Mouse (Mus musculus): Measurements from ENCODE around the gene Ptafr. TPM values are rescaled to one million over a fixed set of nuclear protein-coding genes. Genes with fewer than 3 reads are reported as not detected.

Gene Ptafr
- polyA plus RNA-seq, 1 experiment from 2014 or later = 0.31 TPM

- H3K9ac ChIP-seq (ENCODE audit: low read length) = no peak overlapping the region
- H3K27me3 ChIP-seq (ENCODE audit: control insufficient read depth, insufficient read depth, low read length) = no peaks in the 10 kb centered on the region
- H3K4me1 ChIP-seq (ENCODE audit: control insufficient read depth, insufficient read depth, low read length) = no peaks in the 10 kb centered on the region
- no peak overlapping the region for H3K27ac ChIP-seq (ENCODE audit: low read depth, low read length)
- H3K4me2 ChIP-seq = no peak overlapping the region
- peaks cover 2% of the 10 kb centered on the region; the same call in 1 of the 2 replicates for H3K9me3 ChIP-seq (ENCODE audit: control insufficient read depth, low read length)
- no peaks in the 10 kb centered on the region for H3K36me3 ChIP-seq (ENCODE audit: control insufficient read depth, insufficient read depth, low read length)
- ATAC-seq (ENCODE audit: low FRiP score) = no peak
- no peak overlapping the region for H3K4me3 ChIP-seq (ENCODE audit: low read depth, low read length)
- 85% methylated on average over 9 of the region's 9 CpGs for WGBS
- DNase-seq (ENCODE audit: low spot score, missing footprints) = no peak
Measured at GRCm38 (mm10) chr4:132571190-132571589, 7.3 kb downstream of the Ptafr start.

- Histone ChIP-seq H3K4me3 (ENCODE audit: low read depth, low read length) (no peak overlapping the region), H3K4me2 (no peak overlapping the region), H3K27me3 (ENCODE audit: control insufficient read depth, insufficient read depth, low read length) (no peaks in the 10 kb centered on the region), H3K27ac (ENCODE audit: low read depth, low read length) (no peak overlapping the region), H3K4me1 (ENCODE audit: control insufficient read depth, insufficient read depth, low read length) (no peaks in the 10 kb centered on the region), H3K36me3 (ENCODE audit: control insufficient read depth, insufficient read depth, low read length) (no peaks in the 10 kb centered on the region), H3K9ac (ENCODE audit: low read length) (no peak overlapping the region), H3K9me3 (ENCODE audit: control insufficient read depth, low read length) (peaks cover 2% of the 10 kb centered on the region; the same call in 1 of the 2 replicates)
- ATAC-seq (ENCODE audit: low FRiP score) = no peak
- WGBS = 80% methylated on average over 11 of the region's 11 CpGs
- no peak for DNase-seq (ENCODE audit: low spot score, missing footprints)
Measured at GRCm38 (mm10) chr4:132573327-132573726, 9.5 kb downstream of the Ptafr start.

- no peak overlapping the region for H3K9ac ChIP-seq (ENCODE audit: low read length)
- no peaks in the 10 kb centered on the region for H3K36me3 ChIP-seq (ENCODE audit: control insufficient read depth, insufficient read depth, low read length)
- 95% methylated on average over 1 of the region's 1 CpGs for WGBS
- H3K27me3 ChIP-seq (ENCODE audit: control insufficient read depth, insufficient read depth, low read length) = no peaks in the 10 kb centered on the region
- H3K4me3 ChIP-seq (ENCODE audit: low read depth, low read length) = no peak overlapping the region
- no peak for DNase-seq (ENCODE audit: low spot score, missing footprints)
- H3K9me3 ChIP-seq (ENCODE audit: control insufficient read depth, low read length) = no peaks in the 10 kb centered on the region
- no peak for ATAC-seq (ENCODE audit: low FRiP score)
- no peaks in the 10 kb centered on the region for H3K4me1 ChIP-seq (ENCODE audit: control insufficient read depth, insufficient read depth, low read length)
- no peak overlapping the region for H3K4me2 ChIP-seq
- no peak overlapping the region for H3K27ac ChIP-seq (ENCODE audit: low read depth, low read length)
Measured at GRCm38 (mm10) chr4:132574809-132575347, 11.0 kb downstream of the Ptafr start.

- no peak overlapping the region for H3K4me2 ChIP-seq
- H3K27ac ChIP-seq (ENCODE audit: low read depth, low read length) = no peak overlapping the region
- H3K9me3 ChIP-seq (ENCODE audit: control insufficient read depth, low read length) = no peaks in the 10 kb centered on the region
- no peaks in the 10 kb centered on the region for H3K27me3 ChIP-seq (ENCODE audit: control insufficient read depth, insufficient read depth, low read length)
- WGBS = 68% methylated on average over 3 of the region's 3 CpGs
- no peaks in the 10 kb centered on the region for H3K4me1 ChIP-seq (ENCODE audit: control insufficient read depth, insufficient read depth, low read length)
- no peak for ATAC-seq (ENCODE audit: low FRiP score)
- no peak for DNase-seq (ENCODE audit: low spot score, missing footprints)
- no peak overlapping the region for H3K4me3 ChIP-seq (ENCODE audit: low read depth, low read length)
- no peak overlapping the region for H3K9ac ChIP-seq (ENCODE audit: low read length)
- H3K36me3 ChIP-seq (ENCODE audit: control insufficient read depth, insufficient read depth, low read length) = no peaks in the 10 kb centered on the region
Measured at GRCm38 (mm10) chr4:132583781-132584180, 19.9 kb downstream of the Ptafr start.

DNA sequence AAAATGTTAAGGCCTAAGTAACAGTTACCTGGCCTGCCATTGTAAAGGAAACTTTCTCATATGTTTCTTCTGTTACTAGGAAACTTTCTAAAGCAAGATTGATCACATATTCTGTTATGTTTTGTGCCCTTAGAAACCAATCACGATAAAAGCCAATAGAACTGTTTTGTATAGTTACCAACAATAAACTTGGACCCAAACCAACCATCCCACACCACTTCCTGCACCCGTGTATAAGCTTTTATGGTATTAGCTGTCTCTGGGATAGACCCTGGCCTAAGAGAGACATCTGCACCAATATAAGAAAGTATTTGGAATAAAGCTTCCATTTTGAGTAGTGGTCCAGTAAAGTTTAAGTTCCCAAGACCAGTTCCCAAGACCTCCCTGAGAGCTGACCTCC, 21.1 kb downstream of the Ptafr start:
- H3K9ac ChIP-seq (ENCODE audit: low read length) = no peak overlapping the region
- no peaks in the 10 kb centered on the region for H3K27me3 ChIP-seq (ENCODE audit: control insufficient read depth, insufficient read depth, low read length)
- no peak for DNase-seq (ENCODE audit: low spot score, missing footprints)
- H3K4me3 ChIP-seq (ENCODE audit: low read depth, low read length) = no peak overlapping the region
- H3K4me2 ChIP-seq = no peak overlapping the region
- H3K27ac ChIP-seq (ENCODE audit: low read depth, low read length) = no peak overlapping the region
- no peaks in the 10 kb centered on the region for H3K9me3 ChIP-seq (ENCODE audit: control insufficient read depth, low read length)
- no peaks in the 10 kb centered on the region for H3K4me1 ChIP-seq (ENCODE audit: control insufficient read depth, insufficient read depth, low read length)
- H3K36me3 ChIP-seq (ENCODE audit: control insufficient read depth, insufficient read depth, low read length) = no peaks in the 10 kb centered on the region
- 79% methylated on average over 2 of the region's 2 CpGs for WGBS
- no peak for ATAC-seq (ENCODE audit: low FRiP score)

DNA sequence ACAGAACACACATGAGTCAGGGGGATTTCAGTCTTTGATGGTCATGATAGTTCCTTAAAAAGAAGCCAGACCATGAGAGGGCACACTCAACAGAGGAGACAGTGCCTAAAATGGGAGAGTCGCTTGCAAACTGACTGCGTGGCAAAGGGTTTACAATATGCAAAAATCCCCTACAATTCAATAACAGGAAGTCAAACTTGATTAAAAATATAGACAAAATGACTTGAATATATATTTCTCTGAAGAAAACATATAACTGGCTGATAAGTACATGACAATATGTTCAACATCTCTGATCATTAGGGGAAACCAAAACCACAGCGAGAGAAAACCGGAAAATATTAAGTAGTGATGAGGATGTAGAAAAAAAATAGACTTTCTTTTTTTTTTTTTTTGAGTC, 22.4 kb downstream of the Ptafr start:
- no peak for ATAC-seq (ENCODE audit: low FRiP score)
- DNase-seq (ENCODE audit: low spot score, missing footprints) = no peak
- H3K36me3 ChIP-seq (ENCODE audit: control insufficient read depth, insufficient read depth, low read length) = no peaks in the 10 kb centered on the region
- no peaks in the 10 kb centered on the region for H3K4me1 ChIP-seq (ENCODE audit: control insufficient read depth, insufficient read depth, low read length)
- 92% methylated on average over 4 of the region's 4 CpGs for WGBS
- no peak overlapping the region for H3K27ac ChIP-seq (ENCODE audit: low read depth, low read length)
- no peaks in the 10 kb centered on the region for H3K9me3 ChIP-seq (ENCODE audit: control insufficient read depth, low read length)
- H3K4me2 ChIP-seq = no peak overlapping the region
- no peak overlapping the region for H3K9ac ChIP-seq (ENCODE audit: low read length)
- H3K27me3 ChIP-seq (ENCODE audit: control insufficient read depth, insufficient read depth, low read length) = no peaks in the 10 kb centered on the region
- no peak overlapping the region for H3K4me3 ChIP-seq (ENCODE audit: low read depth, low read length)

DNA sequence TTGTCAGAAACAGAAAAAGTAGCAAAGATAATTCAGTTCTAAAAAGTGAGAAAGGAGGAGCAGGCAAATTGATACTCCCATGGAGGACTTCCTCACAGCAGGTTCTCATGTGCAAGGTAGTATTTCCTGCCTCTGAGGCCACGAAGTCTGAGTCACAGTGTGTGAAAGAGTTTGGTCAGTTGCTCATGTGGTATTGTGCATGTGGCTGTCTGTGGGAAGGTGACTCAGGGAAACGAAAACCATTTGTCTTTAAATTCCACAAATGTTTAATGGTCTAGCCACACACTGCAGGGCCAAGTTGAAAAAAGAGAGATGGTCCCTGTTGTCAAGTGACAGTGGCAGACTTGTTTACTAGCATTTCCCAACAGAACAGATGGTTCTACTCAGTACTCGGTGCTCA, 24.6 kb downstream of the Ptafr start:
- WGBS = 83% methylated on average over 3 of the region's 3 CpGs

DNA sequence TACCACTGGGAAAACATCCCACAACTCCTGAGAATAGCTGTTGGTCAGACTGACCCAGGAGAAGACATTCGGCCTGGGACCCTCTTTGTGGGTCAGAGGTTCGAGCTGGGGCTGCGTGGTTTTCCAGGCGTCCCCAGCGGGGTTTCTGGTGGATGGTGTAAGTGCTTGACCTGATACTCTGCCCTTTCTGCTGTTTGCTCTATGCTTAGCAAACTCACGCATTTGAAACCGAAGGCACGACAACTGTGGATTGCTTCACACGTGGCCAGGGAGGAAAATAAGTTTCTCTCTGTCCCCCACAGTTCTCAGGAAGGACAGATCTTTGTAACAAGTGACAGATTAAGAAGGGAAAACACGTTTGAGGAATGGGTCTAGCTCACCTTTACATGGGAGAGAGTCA, 26.8 kb downstream of the Ptafr start:
- H3K4me2 ChIP-seq = no peak overlapping the region
- H3K4me3 ChIP-seq (ENCODE audit: low read depth, low read length) = no peak overlapping the region
- no peaks in the 10 kb centered on the region for H3K4me1 ChIP-seq (ENCODE audit: control insufficient read depth, insufficient read depth, low read length)
- WGBS = 84% methylated on average over 10 of the region's 10 CpGs
- H3K9me3 ChIP-seq (ENCODE audit: control insufficient read depth, low read length) = no peaks in the 10 kb centered on the region
- no peaks in the 10 kb centered on the region for H3K27me3 ChIP-seq (ENCODE audit: control insufficient read depth, insufficient read depth, low read length)
- DNase-seq (ENCODE audit: low spot score, missing footprints) (peak; percentile 12), ATAC-seq (ENCODE audit: low FRiP score) (no peak)
- H3K9ac ChIP-seq (ENCODE audit: low read length) = no peak overlapping the region
- no peak overlapping the region for H3K27ac ChIP-seq (ENCODE audit: low read depth, low read length)
- no peaks in the 10 kb centered on the region for H3K36me3 ChIP-seq (ENCODE audit: control insufficient read depth, insufficient read depth, low read length)

More for the DNA sequence above, 24.6 kb downstream of the Ptafr start:
- Histone ChIP-seq H3K4me2 (no peak overlapping the region), H3K4me1 (ENCODE audit: control insufficient read depth, insufficient read depth, low read length) (no peaks in the 10 kb centered on the region), H3K27ac (ENCODE audit: low read depth, low read length) (no peak overlapping the region), H3K27me3 (ENCODE audit: control insufficient read depth, insufficient read depth, low read length) (no peaks in the 10 kb centered on the region), H3K9me3 (ENCODE audit: control insufficient read depth, low read length) (no peaks in the 10 kb centered on the region), H3K36me3 (ENCODE audit: control insufficient read depth, insufficient read depth, low read length) (no peaks in the 10 kb centered on the region), H3K4me3 (ENCODE audit: low read depth, low read length) (no peak overlapping the region), H3K9ac (ENCODE audit: low read length) (no peak overlapping the region)
- DNase-seq (ENCODE audit: low spot score, missing footprints) = no peak
- no peak for ATAC-seq (ENCODE audit: low FRiP score)

- Histone ChIP-seq H3K4me1 (ENCODE audit: control insufficient read depth, insufficient read depth, low read length) (no peaks in the 10 kb centered on the region), H3K4me3 (ENCODE audit: low read depth, low read length) (no peak overlapping the region), H3K36me3 (ENCODE audit: control insufficient read depth, insufficient read depth, low read length) (no peaks in the 10 kb centered on the region), H3K27me3 (ENCODE audit: control insufficient read depth, insufficient read depth, low read length) (no peaks in the 10 kb centered on the region), H3K9me3 (ENCODE audit: control insufficient read depth, low read length) (no peaks in the 10 kb centered on the region), H3K27ac (ENCODE audit: low read depth, low read length) (no peak overlapping the region), H3K9ac (ENCODE audit: low read length) (no peak overlapping the region), H3K4me2 (no peak overlapping the region)
- 92% methylated on average over 9 of the region's 9 CpGs for WGBS
- DNase-seq (ENCODE audit: low spot score, missing footprints) = no peak
- no peak for ATAC-seq (ENCODE audit: low FRiP score)
Measured at GRCm38 (mm10) chr4:132592958-132593357, 29.1 kb downstream of the Ptafr start.

Data from midbrain, embryonic 11.5 days (tissue).